In the genomic region with DNA sequence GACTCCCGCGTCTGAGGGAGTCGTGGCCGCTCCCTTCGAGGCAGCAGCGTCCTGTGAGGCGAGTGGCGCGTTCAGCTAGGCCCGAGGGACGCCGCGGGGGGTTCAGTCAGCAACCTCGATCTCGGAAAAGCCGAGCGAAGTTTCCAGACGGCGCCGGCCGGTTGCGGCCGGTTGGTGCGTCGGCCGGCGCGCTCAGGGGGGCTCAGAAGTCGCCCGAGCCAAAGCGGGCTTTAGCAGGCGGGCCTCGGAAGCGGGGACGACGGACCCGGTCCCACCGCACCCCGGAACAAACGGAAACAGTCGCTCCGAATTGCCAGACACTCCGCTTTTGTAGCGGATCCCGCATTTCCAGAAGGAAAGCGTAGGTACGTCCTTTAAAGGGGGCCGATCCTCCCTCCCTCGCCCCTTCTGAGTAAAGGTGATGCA, we compare ENCODE assay signal across 8 mouse cellular contexts. TPM values are rescaled to one million over a fixed set of nuclear protein-coding genes. Genes with fewer than 3 reads are reported as not detected.
DNase-seq lines count a peak whose midpoint lies in the region; ATAC-seq and TF ChIP-seq lines count a peak whose summit lies in the region.

No protein-coding gene starts in this region.

- H3K27ac ChIP-seq in layer of hippocampus, adult 2 months = peak overlapping the region; percentile 76; the same call in 1 of the 2 replicates
- peak overlapping the region; percentile 74 for H3K27ac ChIP-seq in bone marrow macrophage, adult 2 months (ENCODE audit: insufficient read depth, low read depth, low read length)
- no peak overlapping the region for H3K27ac ChIP-seq in forebrain, embryonic 16.5 days (ENCODE audit: low read length)
- H3K27ac ChIP-seq in intestine, embryonic 16.5 days (ENCODE audit: low read length) = peak overlapping the region; percentile 65
- H3K27ac ChIP-seq in midbrain, embryonic 16.5 days (ENCODE audit: low read length) = no peak overlapping the region

- TF ChIP-seq POLR2A in bone marrow macrophage, adult 2 months (IDR thresholded peaks at IDR 0.05; ENCODE audit: borderline replicate concordance, low read depth, low read length) = no peak

- 11% methylated on average over 49 of the region's 49 CpGs for WGBS in forebrain, embryonic 16.5 days
- WGBS in intestine, embryonic 16.5 days = 12% methylated on average over 49 of the region's 49 CpGs
- 11% methylated on average over 47 of the region's 49 CpGs for WGBS in midbrain, embryonic 16.5 days

- H3K36me3 ChIP-seq in forebrain, embryonic 16.5 days (ENCODE audit: control insufficient read depth, insufficient read depth) = no peaks in the 10 kb centered on the region
- H3K36me3 ChIP-seq in intestine, embryonic 16.5 days (ENCODE audit: control insufficient read depth, insufficient read depth, low read length) = 0 out of 2 replicates have a peak, but pooled peaks cover 2% of the 10 kb centered on the region
- no peaks in the 10 kb centered on the region for H3K36me3 ChIP-seq in midbrain, embryonic 16.5 days (ENCODE audit: control insufficient read depth, insufficient read depth, low read length)

- H3K9me3 ChIP-seq in forebrain, embryonic 16.5 days (ENCODE audit: control insufficient read depth, low read length) = peaks cover 4% of the 10 kb centered on the region
- 0 out of 2 replicates have a peak, but pooled peaks cover 6% of the 10 kb centered on the region for H3K9me3 ChIP-seq in intestine, embryonic 16.5 days (ENCODE audit: control insufficient read depth, low read length)
- no peaks in the 10 kb centered on the region for H3K9me3 ChIP-seq in midbrain, embryonic 16.5 days (replicated peaks; ENCODE audit: control insufficient read depth, low read length, poor library complexity, severe bottlenecking)

- 0 out of 2 replicates have a peak, but pooled peaks have one; percentile 14 for ATAC-seq in forebrain, embryonic 16.5 days
- peak; percentile 19; the same call in 1 of the 2 replicates for ATAC-seq in intestine, embryonic 16.5 days
- no peak for ATAC-seq in midbrain, embryonic 16.5 days

- peak overlapping the region; percentile 66 for H3K9ac ChIP-seq in forebrain, embryonic 16.5 days (replicated peaks; ENCODE audit: low read depth, low read length)
- H3K9ac ChIP-seq in intestine, embryonic 16.5 days (ENCODE audit: low read depth, low read length) = peak overlapping the region; percentile 95
- H3K9ac ChIP-seq in midbrain, embryonic 16.5 days (ENCODE audit: low read depth, low read length) = peak overlapping the region; percentile 65

- H3K4me1 ChIP-seq in bone marrow macrophage, adult 2 months (ENCODE audit: control insufficient read depth, insufficient read depth, low read length) = peaks cover 25% of the 10 kb centered on the region
- peaks cover 4% of the 10 kb centered on the region for H3K4me1 ChIP-seq in forebrain, embryonic 16.5 days (replicated peaks; ENCODE audit: control insufficient read depth, insufficient read depth, low read length)
- peaks cover 19% of the 10 kb centered on the region for H3K4me1 ChIP-seq in intestine, embryonic 16.5 days (ENCODE audit: control insufficient read depth, insufficient read depth, low read length)
- no peaks in the 10 kb centered on the region for H3K4me1 ChIP-seq in midbrain, embryonic 16.5 days (ENCODE audit: control insufficient read depth, insufficient read depth, low read length)

- TF ChIP-seq CTCF in layer of hippocampus, adult 2 months (conservative IDR thresholded peaks at IDR 0.05) = no peak
- no peak for TF ChIP-seq CTCF in bone marrow macrophage, adult 2 months (IDR thresholded peaks at IDR 0.05; ENCODE audit: low read depth, low read length)

- peak overlapping the region; percentile 58 for H3K4me3 ChIP-seq in layer of hippocampus, adult 2 months
- peak overlapping the region; percentile 72 for H3K4me3 ChIP-seq in bone marrow macrophage, adult 2 months (ENCODE audit: insufficient read depth, low read length)
- H3K4me3 ChIP-seq in forebrain, embryonic 16.5 days (replicated peaks; ENCODE audit: low read length) = peak overlapping the region; percentile 74
- peak overlapping the region; percentile 90 for H3K4me3 ChIP-seq in intestine, embryonic 16.5 days (ENCODE audit: low read length)
- peak overlapping the region; percentile 59 for H3K4me3 ChIP-seq in midbrain, embryonic 16.5 days (ENCODE audit: low read depth, low read length)

- H3K27me3 ChIP-seq in forebrain, embryonic 16.5 days (replicated peaks; ENCODE audit: control insufficient read depth, insufficient read depth, low read length) = peaks cover 26% of the 10 kb centered on the region
- H3K27me3 ChIP-seq in intestine, embryonic 16.5 days (replicated peaks; ENCODE audit: control insufficient read depth, insufficient read depth, low read length) = no peaks in the 10 kb centered on the region
- peaks cover 22% of the 10 kb centered on the region for H3K27me3 ChIP-seq in midbrain, embryonic 16.5 days (ENCODE audit: control insufficient read depth, insufficient read depth, low read depth, low read length)

- peak overlapping the region; percentile 75 for H3K4me2 ChIP-seq in forebrain, embryonic 16.5 days (ENCODE audit: low read length)
- H3K4me2 ChIP-seq in intestine, embryonic 16.5 days (ENCODE audit: low read depth, low read length) = peak overlapping the region; percentile 86
- H3K4me2 ChIP-seq in midbrain, embryonic 16.5 days (ENCODE audit: low read length) = peak overlapping the region; percentile 71

- DNase-seq in layer of hippocampus, adult 2 months (ENCODE audit: low spot score in 2 of 2) = no peak
- no peak for DNase-seq in layer of hippocampus, postnatal 25 days (ENCODE audit: extremely low spot score in 1 of 2, low spot score in 1 of 2)
- DNase-seq in frontal cortex, postnatal 14 days (ENCODE audit: low spot score in 2 of 2) = no peak
- DNase-seq in ovary, postnatal 10 days (ENCODE audit: low spot score) = no peak

RNA-seq across cellular contexts. Expression of gene Parp12, which starts 0.3 kb away (rescaled TPM):
- 1 to 10 TPM; 4.8 to 7.7 TPM for total RNA-seq in layer of hippocampus, adult 2 months (2021)
- 1 to 10 TPM; 4.6 to 6.0 TPM for total RNA-seq in layer of hippocampus, postnatal 25 days (2021)
- polyA plus RNA-seq in bone marrow macrophage, adult 2 months (2012; ENCODE audit: insufficient read depth, insufficient read length, missing spikeins) = 66.8 and 75.0 TPM in 2 replicates
- polyA plus RNA-seq in forebrain, embryonic 16.5 days (2015; fragmentation: Nextera tagmentation; extraction: Ambion mirVana) = 1.8 and 2.5 TPM in 2 replicates
- polyA plus RNA-seq in intestine, embryonic 16.5 days (2015; fragmentation: Nextera tagmentation; extraction: Ambion mirVana) = 6.2 and 7.7 TPM in 2 replicates
- 1.5 and 1.9 TPM in 2 replicates for polyA plus RNA-seq in midbrain, embryonic 16.5 days (2015; fragmentation: Nextera tagmentation; extraction: Ambion mirVana)

Comparison
In these comparisons a context has a peak if more than half of its experiments do, and no peak if none do; other contexts are left out.
1. H3K27ac ChIP-seq: peak in layer of hippocampus, adult 2 months (single experiment), bone marrow macrophage, adult 2 months (single experiment) and intestine, embryonic 16.5 days (single experiment); none in forebrain, embryonic 16.5 days (single experiment) and midbrain, embryonic 16.5 days (single experiment).
2. Peak in every context shown above with its lines, with median percentiles within 50 percentile points of each other: H3K4me3 ChIP-seq, H3K4me2 ChIP-seq and H3K9ac ChIP-seq.